21 mouse cellular contexts compared by ENCODE assay signal in the genomic region with DNA sequence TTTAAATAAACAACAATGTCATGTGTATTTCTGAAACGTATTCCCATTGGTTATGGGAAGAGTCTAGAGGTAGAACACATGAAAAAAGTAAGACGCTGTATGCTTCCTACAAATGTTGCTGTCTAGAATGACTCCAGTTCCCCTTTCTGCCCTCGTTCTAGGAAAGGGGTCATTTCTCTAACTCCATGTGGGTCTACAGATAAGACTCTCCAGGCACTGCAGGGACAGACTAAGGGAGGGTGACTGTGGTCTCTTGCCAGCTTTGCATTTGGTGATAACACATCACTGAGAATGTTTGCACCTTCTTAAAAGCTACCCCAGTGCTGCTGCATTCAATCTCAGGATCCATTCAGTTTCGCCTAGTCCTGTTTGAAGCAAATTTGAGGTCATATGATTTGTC. TPM values are rescaled to one million over a fixed set of nuclear protein-coding genes. Genes with fewer than 3 reads are reported as not detected.
"Had no signal": no experiment of that assay in that cellular context is flagged by ENCODE, and none has a peak within 500 bp of the region (broad histone marks: within the 10 kb centered on the region; RNA-seq: fewer than 3 reads in every experiment).

No protein-coding gene starts in this region.

- H3K9me3 ChIP-seq: limb, embryonic 13.5 days; midbrain, embryonic 10.5 days; neural tube, embryonic 13.5 days; stomach, embryonic 15.5 days had no signal

- H3K27ac ChIP-seq: layer of hippocampus, adult 2 months; limb, embryonic 13.5 days; liver, embryonic 14.5 days; midbrain, embryonic 10.5 days; neural tube, embryonic 13.5 days; stomach, embryonic 15.5 days had no signal

- H3K4me1 ChIP-seq: limb, embryonic 13.5 days; midbrain, embryonic 10.5 days; neural tube, embryonic 13.5 days; stomach, embryonic 15.5 days had no signal

- ATAC-seq: intestine, postnatal 0 days; lung, postnatal 0 days had no signal

- H3K27me3 ChIP-seq: limb, embryonic 13.5 days; neural tube, embryonic 13.5 days; stomach, embryonic 15.5 days had no signal

- DNase-seq: kidney, adult 8-10 months; kidney, postnatal 25 days; left cerebral cortex, postnatal 4 days; lung, adult 2 months; lung, postnatal 36 days; midbrain, embryonic 14.5 days; right cerebral cortex, postnatal 14 days; thymus, adult 2 months; thymus, postnatal 25 days had no signal

- H3K36me3 ChIP-seq: limb, embryonic 13.5 days; midbrain, embryonic 10.5 days; neural tube, embryonic 13.5 days; stomach, embryonic 15.5 days had no signal

- H3K9ac ChIP-seq: limb, embryonic 13.5 days; liver, embryonic 14.5 days; neural tube, embryonic 13.5 days; stomach, embryonic 15.5 days had no signal

- H3K4me3 ChIP-seq: layer of hippocampus, adult 2 months; limb, embryonic 13.5 days; midbrain, embryonic 10.5 days; neural tube, embryonic 13.5 days; stomach, embryonic 15.5 days had no signal

- H3K4me2 ChIP-seq: limb, embryonic 13.5 days; neural tube, embryonic 13.5 days; stomach, embryonic 15.5 days had no signal

RNA-seq across cellular contexts. Expression of a gene that starts 17.0 kb away (rescaled TPM):
- polyA plus RNA-seq: kidney, embryonic 16.5 days; limb, embryonic 13.5 days; liver, embryonic 14.5 days; lung, adult 2 months; spleen, adult 2 months; stomach, embryonic 15.5 days; testis, adult 2 months; thymus, adult 2 months; urinary bladder, adult 2 months had no signal

RNA-seq across cellular contexts. Expression of a gene that starts 38.0 kb away (rescaled TPM):
- total RNA-seq: left cerebral cortex, postnatal 4 days had no signal
- polyA plus RNA-seq: midbrain, embryonic 14.5 days; testis, adult 2 months had no signal
